In the genomic region with DNA sequence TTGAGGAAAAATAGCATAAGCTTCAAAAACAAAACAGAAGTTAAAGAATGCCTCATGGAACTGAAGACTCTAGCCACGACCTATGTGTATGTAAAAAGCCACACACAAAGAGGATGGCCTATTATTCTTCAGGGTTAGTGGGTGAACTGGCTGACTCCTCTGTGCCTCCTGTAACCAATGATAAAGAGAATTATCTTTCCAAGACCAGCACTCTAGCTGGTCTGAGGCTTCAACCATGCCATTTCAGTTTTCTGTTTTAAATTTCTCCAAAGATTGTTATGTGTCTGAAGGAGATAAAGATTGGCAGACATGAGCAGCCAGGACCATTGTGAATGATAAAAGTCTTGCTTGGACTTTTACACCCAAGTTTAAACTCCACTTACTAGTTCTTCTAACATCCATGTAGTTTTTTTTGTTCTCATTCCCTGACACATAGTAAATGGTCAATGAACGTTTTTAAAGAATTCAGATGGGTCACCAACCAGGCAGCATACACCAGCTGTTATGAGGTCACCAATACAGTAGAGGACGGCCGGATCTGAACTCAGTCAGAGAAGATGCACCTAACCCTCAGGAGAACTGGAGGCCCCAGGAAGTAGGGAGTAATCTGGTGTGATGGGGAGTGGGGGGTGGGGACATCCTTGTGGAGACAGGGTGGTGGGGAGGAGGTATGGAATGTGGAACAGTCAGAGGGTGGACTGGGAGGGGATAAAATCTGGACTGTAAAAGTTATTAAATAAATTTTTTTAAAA, we compare ENCODE assay signal across 29 mouse cellular contexts. TPM values are rescaled to one million over a fixed set of nuclear protein-coding genes. Genes with fewer than 3 reads are reported as not detected.
DNase-seq lines count a peak whose midpoint lies in the region; ATAC-seq and TF ChIP-seq lines count a peak whose summit lies in the region.
"Had no signal": no experiment of that assay in that cellular context is flagged by ENCODE, and none has a peak within 500 bp of the region (broad histone marks: within the 10 kb centered on the region; RNA-seq: fewer than 3 reads in every experiment).

No protein-coding gene starts in this region.

- H3K27me3 ChIP-seq in liver, embryonic 14.5 days (ENCODE audit: control insufficient read depth, insufficient read depth, low read length), result no peaks in the 10 kb centered on the region
- H3K27me3 ChIP-seq: heart, embryonic 15.5 days; hindbrain, embryonic 12.5 days; limb, embryonic 12.5 days; midbrain, embryonic 15.5 days; neural tube, embryonic 15.5 days; stomach, embryonic 15.5 days had no signal

- H3K4me3 ChIP-seq in liver, embryonic 14.5 days (ENCODE audit: insufficient read depth in 1 of 2, low read depth in 2 of 2, low read length in 2 of 2), result no peak overlapping the region
- H3K4me3 ChIP-seq: heart, embryonic 10.5 days; heart, embryonic 15.5 days; hindbrain, embryonic 12.5 days; layer of hippocampus, adult 2 months; limb, embryonic 12.5 days; midbrain, embryonic 10.5 days; midbrain, embryonic 15.5 days; neural tube, embryonic 15.5 days; stomach, embryonic 15.5 days had no signal

- peak overlapping the region; percentile 18; the same call in 1 of the 2 replicates for H3K4me2 ChIP-seq in liver, embryonic 14.5 days (ENCODE audit: low read depth)
- H3K4me2 ChIP-seq: heart, embryonic 15.5 days; hindbrain, embryonic 12.5 days; limb, embryonic 12.5 days; midbrain, embryonic 15.5 days; neural tube, embryonic 15.5 days; stomach, embryonic 15.5 days had no signal

- H3K9me3 ChIP-seq in liver, embryonic 14.5 days (ENCODE audit: control insufficient read depth, low read length), result no peaks in the 10 kb centered on the region
- H3K9me3 ChIP-seq: heart, embryonic 10.5 days; heart, embryonic 15.5 days; hindbrain, embryonic 12.5 days; limb, embryonic 12.5 days; midbrain, embryonic 10.5 days; midbrain, embryonic 15.5 days; neural tube, embryonic 15.5 days; stomach, embryonic 15.5 days had no signal

- peak; percentile 32 for DNase-seq in c-Kit-positive CD71-positive TER-119-negative erythroid progenitor cells, embryonic 14.5 days (ENCODE audit: low read depth)
- peak; percentile 13 to 26 (median 14) for DNase-seq in liver, embryonic 14.5 days (ENCODE audit: low read depth in 3 of 3, low spot score in 3 of 3)
- DNase-seq in left cerebral cortex, postnatal 14 days (ENCODE audit: low spot score in 2 of 2), result no peak
- DNase-seq in lung, postnatal 4 days, result no peak
- no peak for DNase-seq in thymus, postnatal 0 days (ENCODE audit: low spot score)
- DNase-seq: adrenal gland, postnatal 10 days; cerebellum, adult 18-20 months; gastrocnemius, postnatal 25 days; heart, adult 11 months; heart, postnatal 36 days; kidney, adult 18-20 months; kidney, postnatal 36 days; lung, adult 18-20 months; right cerebral cortex, postnatal 25 days; thymus, postnatal 14 days had no signal

- no peak for TF ChIP-seq CTCF in liver, embryonic 14.5 days (IDR thresholded peaks at IDR 0.05; ENCODE audit: low read depth)

- TF ChIP-seq EP300 in liver, embryonic 14.5 days (IDR thresholded peaks at IDR 0.05; ENCODE audit: low read depth), result peak; percentile 77

- intact Hi-C loops in left cerebral cortex, postnatal 14 days (cut with DNase I), result loop anchor here (10.0 kb wide), 2 partner anchors 317 to 397 kb away; no protein-coding TSS in a partner anchor

- no peak overlapping the region for H3K27ac ChIP-seq in liver, embryonic 14.5 days
- H3K27ac ChIP-seq: heart, embryonic 10.5 days; heart, embryonic 15.5 days; hindbrain, embryonic 12.5 days; layer of hippocampus, adult 2 months; limb, embryonic 12.5 days; macrophage; midbrain, embryonic 10.5 days; midbrain, embryonic 15.5 days; neural tube, embryonic 15.5 days; stomach, embryonic 15.5 days had no signal

- 24% methylated on average over 4 of the region's 4 CpGs for WGBS in liver, embryonic 14.5 days (ENCODE audit: insufficient replicate concordance)

- ATAC-seq in erythroid progenitor cell, adult 5-6 weeks (replicated peaks; ENCODE audit: low FRiP score, poor library complexity, severe bottlenecking), result peak; percentile 82
- ATAC-seq in liver, embryonic 14.5 days (ENCODE audit: insufficient read depth), result peak; percentile 93
- peak; percentile 98 for ATAC-seq in megakaryocyte-erythroid progenitor cell, adult 5-6 weeks (replicated peaks; ENCODE audit: low FRiP score, low TSS enrichment, poor library complexity, severe bottlenecking)
- ATAC-seq: forebrain, embryonic 14.5 days; lung, postnatal 0 days; midbrain, embryonic 15.5 days had no signal

- H3K36me3 ChIP-seq in liver, embryonic 14.5 days (replicated peaks; ENCODE audit: control insufficient read depth, insufficient read depth, low read depth), result no peaks in the 10 kb centered on the region
- H3K36me3 ChIP-seq: heart, embryonic 10.5 days; heart, embryonic 15.5 days; hindbrain, embryonic 12.5 days; limb, embryonic 12.5 days; midbrain, embryonic 10.5 days; midbrain, embryonic 15.5 days; neural tube, embryonic 15.5 days; stomach, embryonic 15.5 days had no signal

- no peak overlapping the region for H3K9ac ChIP-seq in liver, embryonic 14.5 days (replicated peaks)
- H3K9ac ChIP-seq: heart, embryonic 15.5 days; hindbrain, embryonic 12.5 days; limb, embryonic 12.5 days; midbrain, embryonic 15.5 days; neural tube, embryonic 15.5 days; stomach, embryonic 15.5 days had no signal

- peaks cover 5 to 9% of the 10 kb centered on the region in 2 experiments; a peak in 3 of 4 replicates for H3K4me1 ChIP-seq in liver, embryonic 14.5 days (replicated peaks; ENCODE audit: control insufficient read depth in 2 of 2, insufficient read depth in 2 of 2, low read length in 1 of 2)
- H3K4me1 ChIP-seq: heart, embryonic 10.5 days; hindbrain, embryonic 12.5 days; limb, embryonic 12.5 days; midbrain, embryonic 10.5 days; midbrain, embryonic 15.5 days; neural tube, embryonic 15.5 days; stomach, embryonic 15.5 days had no signal

RNA-seq across cellular contexts. Expression of a gene that starts 34.5 kb away (rescaled TPM):
- 8.3 and 12.6 TPM in 2 replicates for total RNA-seq in erythroid progenitor cell, adult 5-6 weeks (2015; ENCODE audit: low replicate concordance)
- total RNA-seq in erythroid progenitor cell, adult 5-6 weeks (2017; ENCODE audit: low replicate concordance), result 5.0 and 9.1 TPM in 2 replicates
- 0.71 and 1.1 TPM in 2 replicates for polyA plus RNA-seq in liver, embryonic 14.5 days (2012; rRNA removed)
- polyA plus RNA-seq in liver, embryonic 14.5 days (2014; fragmentation: Nextera tagmentation; extraction: Ambion mirVana), result 0.79 and 1.0 TPM in 2 replicates
- total RNA-seq in megakaryocyte-erythroid progenitor cell, adult 5-6 weeks (2014; fragmentation: Nextera tagmentation), result 35.7 and 41.4 TPM in 2 replicates
- total RNA-seq in megakaryocyte-erythroid progenitor cell, adult 5-6 weeks (2017), result 48.1 and 52.1 TPM in 2 replicates
- total RNA-seq in left cerebral cortex, postnatal 14 days (2021), result 1 to 10 TPM; 1.6 to 2.5 TPM
- 1.3 TPM in 2 replicates for polyA plus RNA-seq in thymus, postnatal 0 days (2015; fragmentation: Nextera tagmentation; extraction: Ambion mirVana)
- polyA plus RNA-seq: macrophage had no signal

Comparison
In these comparisons a context has a peak if more than half of its experiments do, and no peak if none do; other contexts are left out.
1. DNase-seq: peak in c-Kit-positive CD71-positive TER-119-negative erythroid progenitor cells, embryonic 14.5 days (single experiment) and liver, embryonic 14.5 days (3 of 3); none in left cerebral cortex, postnatal 14 days (0 of 2), lung, postnatal 4 days (0 of 2) and thymus, postnatal 0 days (single experiment).
2. Peak in every context shown above with its lines, with median percentiles within 50 percentile points of each other: ATAC-seq.